Mouse (Mus musculus): ENCODE results near the gene Dhrs3. TPM values are rescaled to one million over a fixed set of nuclear protein-coding genes. Genes with fewer than 3 reads are reported as not detected.
A peak's percentile ranks its signal among the peaks of the same experiment; 100 is the strongest.

Gene Dhrs3
- polyA plus RNA-seq, 1 experiment from 2014 or later, result 199 TPM

GRCm38 (mm10) chr4:144971048-144971447 is 78.4 kb downstream of the Dhrs3 start:
- ATAC-seq (replicated peaks; ENCODE audit: low FRiP score, low read depth) (no peak), DNase-seq (ENCODE audit: low spot score) (peak; percentile 13)
- Histone ChIP-seq H3K27ac (no peak overlapping the region), H3K4me3 (replicated peaks; ENCODE audit: low read depth, low read length) (no peak overlapping the region), H3K9me3 (replicated peaks; ENCODE audit: low read length) (no peaks in the 10 kb centered on the region), H3K27me3 (ENCODE audit: insufficient read depth, low read length) (no peaks in the 10 kb centered on the region), H3K36me3 (ENCODE audit: insufficient read depth, low read length) (no peaks in the 10 kb centered on the region), H3K4me1 (replicated peaks; ENCODE audit: insufficient read depth, low read length) (peaks cover 9% of the 10 kb centered on the region), H3K4me2 (ENCODE audit: low read length) (no peak overlapping the region), H3K9ac (ENCODE audit: low read depth, low read length) (no peak overlapping the region)
- 65% methylated on average over 2 of the region's 2 CpGs for WGBS
- TF ChIP-seq CTCF (IDR thresholded peaks at IDR 0.05; ENCODE audit: low read depth), result no peak

- 81% methylated on average over 6 of the region's 6 CpGs for WGBS
- no peaks in the 10 kb centered on the region for H3K36me3 ChIP-seq (ENCODE audit: insufficient read depth, low read length)
- no peak overlapping the region for H3K4me3 ChIP-seq (replicated peaks; ENCODE audit: low read depth, low read length)
- H3K9ac ChIP-seq (ENCODE audit: low read depth, low read length), result no peak overlapping the region
- no peaks in the 10 kb centered on the region for H3K9me3 ChIP-seq (replicated peaks; ENCODE audit: low read length)
- TF ChIP-seq CTCF (IDR thresholded peaks at IDR 0.05; ENCODE audit: low read depth), result no peak
- ATAC-seq (replicated peaks; ENCODE audit: low FRiP score, low read depth) (no peak), DNase-seq (ENCODE audit: low spot score) (no peak)
- peaks cover 9% of the 10 kb centered on the region for H3K4me1 ChIP-seq (replicated peaks; ENCODE audit: insufficient read depth, low read length)
- no peaks in the 10 kb centered on the region for H3K27me3 ChIP-seq (ENCODE audit: insufficient read depth, low read length)
- H3K4me2 ChIP-seq (ENCODE audit: low read length), result no peak overlapping the region
- H3K27ac ChIP-seq, result no peak overlapping the region
Measured at GRCm38 (mm10) chr4:144972948-144973720, 80.5 kb downstream of the Dhrs3 start.

- ATAC-seq (replicated peaks; ENCODE audit: low FRiP score, low read depth) (no peak), DNase-seq (ENCODE audit: low spot score) (no peak)
- Histone ChIP-seq H3K36me3 (ENCODE audit: insufficient read depth, low read length) (no peaks in the 10 kb centered on the region), H3K4me2 (ENCODE audit: low read length) (no peak overlapping the region), H3K27me3 (ENCODE audit: insufficient read depth, low read length) (no peaks in the 10 kb centered on the region), H3K9me3 (replicated peaks; ENCODE audit: low read length) (no peaks in the 10 kb centered on the region), H3K4me3 (replicated peaks; ENCODE audit: low read depth, low read length) (no peak overlapping the region), H3K9ac (ENCODE audit: low read depth, low read length) (no peak overlapping the region), H3K27ac (no peak overlapping the region), H3K4me1 (replicated peaks; ENCODE audit: insufficient read depth, low read length) (peaks cover 4% of the 10 kb centered on the region)
- no peak for TF ChIP-seq CTCF (IDR thresholded peaks at IDR 0.05; ENCODE audit: low read depth)
- WGBS, result 76% methylated on average over 3 of the region's 3 CpGs
Measured at GRCm38 (mm10) chr4:144974458-144974857, 81.8 kb downstream of the Dhrs3 start.

GRCm38 (mm10) chr4:144975505-144975904 is 82.9 kb downstream of the Dhrs3 start:
- no peak for TF ChIP-seq CTCF (IDR thresholded peaks at IDR 0.05; ENCODE audit: low read depth)
- peak; percentile 25; the same call in 1 of the 2 replicates for ATAC-seq (replicated peaks; ENCODE audit: low FRiP score, low read depth)
- DNase-seq (ENCODE audit: low spot score), result peak; percentile 60

DNA sequence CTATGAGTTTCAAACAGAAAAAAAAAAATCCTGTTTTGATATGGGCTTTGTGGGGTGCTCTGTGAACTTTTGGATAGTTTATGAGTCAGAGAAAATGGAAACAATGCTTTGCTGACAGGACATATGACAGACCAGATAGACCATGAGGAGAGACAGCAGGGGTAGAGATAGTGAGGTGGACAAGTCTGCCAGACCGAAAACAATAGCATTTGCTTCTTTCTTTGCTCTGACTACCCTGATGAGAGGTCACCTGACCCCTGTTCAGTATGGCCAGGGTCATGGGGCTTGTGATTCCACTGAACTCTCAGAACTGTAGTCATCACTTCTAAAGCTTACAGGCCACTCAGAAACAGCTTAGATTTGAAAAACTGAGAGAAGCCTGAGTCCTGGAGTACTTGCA is 84.4 kb downstream of the Dhrs3 start:
- Histone ChIP-seq H3K9me3 (replicated peaks; ENCODE audit: low read length) (no peaks in the 10 kb centered on the region), H3K4me2 (ENCODE audit: low read length) (no peak overlapping the region), H3K27ac (no peak overlapping the region), H3K9ac (ENCODE audit: low read depth, low read length) (no peak overlapping the region), H3K36me3 (ENCODE audit: insufficient read depth, low read length) (no peaks in the 10 kb centered on the region), H3K27me3 (ENCODE audit: insufficient read depth, low read length) (no peaks in the 10 kb centered on the region), H3K4me1 (replicated peaks; ENCODE audit: insufficient read depth, low read length) (peaks cover 5% of the 10 kb centered on the region), H3K4me3 (replicated peaks; ENCODE audit: low read depth, low read length) (no peak overlapping the region)
- WGBS, result 96% methylated on average over 1 of the region's 1 CpGs
- no peak for DNase-seq (ENCODE audit: low spot score)
- no peak for TF ChIP-seq CTCF (IDR thresholded peaks at IDR 0.05; ENCODE audit: low read depth)
- ATAC-seq (replicated peaks; ENCODE audit: low FRiP score, low read depth), result no peak

More at GRCm38 (mm10) chr4:144975505-144975904, 82.9 kb downstream of the Dhrs3 start:
- no peaks in the 10 kb centered on the region for H3K27me3 ChIP-seq (ENCODE audit: insufficient read depth, low read length)
- no peak overlapping the region for H3K27ac ChIP-seq
- 45% methylated on average over 2 of the region's 2 CpGs for WGBS
- no peak overlapping the region for H3K4me3 ChIP-seq (replicated peaks; ENCODE audit: low read depth, low read length)
- H3K36me3 ChIP-seq (ENCODE audit: insufficient read depth, low read length), result no peaks in the 10 kb centered on the region
- H3K9me3 ChIP-seq (replicated peaks; ENCODE audit: low read length), result no peaks in the 10 kb centered on the region
- H3K9ac ChIP-seq (ENCODE audit: low read depth, low read length), result no peak overlapping the region
- no peak overlapping the region for H3K4me2 ChIP-seq (ENCODE audit: low read length)
- H3K4me1 ChIP-seq (replicated peaks; ENCODE audit: insufficient read depth, low read length), result peaks cover 4% of the 10 kb centered on the region

Other genes starting within 250 kb of the Dhrs3 start
- gene Gm436, start 206.5 kb upstream of the Dhrs3 start, polyA plus RNA-seq (2015; fragmentation: Nextera tagmentation; extraction: Ambion mirVana), result not detected in 2 replicates
- gene Gm13178, start 171.4 kb upstream of the Dhrs3 start, polyA plus RNA-seq (2015; fragmentation: Nextera tagmentation; extraction: Ambion mirVana), result not detected in 2 replicates
- gene Gm438, start 106.2 kb upstream of the Dhrs3 start, polyA plus RNA-seq (2015; fragmentation: Nextera tagmentation; extraction: Ambion mirVana), result not detected in 2 replicates

Measured in kidney, postnatal 0 days (tissue).